Mouse (Mus musculus) kidney, adult 9 months (tissue): Measurements from ENCODE around the gene Tango6.
A peak's percentile ranks its signal among the peaks of the same experiment; 100 is the strongest.

Experiments used
- DNase-seq: peaks from one replicate; pipeline ENCODE4 v3.0.0; 2022

The Tango6 gene

DNA sequence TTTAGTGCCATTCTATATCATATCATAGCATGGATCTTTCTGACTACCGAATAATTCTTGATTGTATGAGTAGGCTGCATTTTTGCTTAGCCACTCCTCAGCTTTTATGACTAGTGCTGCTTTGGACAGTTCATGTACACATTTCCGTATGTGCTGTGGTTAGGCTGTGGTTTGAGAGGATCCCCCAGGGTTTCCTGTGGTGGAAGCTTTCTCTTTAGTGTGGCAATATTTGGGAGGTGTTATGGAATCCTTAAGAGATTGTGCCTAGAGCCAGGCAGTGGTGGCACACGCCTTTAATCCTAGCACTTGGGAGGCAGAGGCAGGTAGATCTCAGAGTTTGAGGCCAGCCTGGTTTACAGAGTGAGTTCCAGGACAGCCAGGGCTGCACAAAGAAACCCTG lies 18.5 kb downstream of the Tango6 start:
- DNase-seq: no peak

GRCm38 (mm10) chr8:106704199-106704900 lies 21.5 kb downstream of the Tango6 start:
- DNase-seq: no peak

GRCm38 (mm10) chr8:106704901-106705321 lies 22.0 kb downstream of the Tango6 start:
- peak; percentile 67 for DNase-seq

DNA sequence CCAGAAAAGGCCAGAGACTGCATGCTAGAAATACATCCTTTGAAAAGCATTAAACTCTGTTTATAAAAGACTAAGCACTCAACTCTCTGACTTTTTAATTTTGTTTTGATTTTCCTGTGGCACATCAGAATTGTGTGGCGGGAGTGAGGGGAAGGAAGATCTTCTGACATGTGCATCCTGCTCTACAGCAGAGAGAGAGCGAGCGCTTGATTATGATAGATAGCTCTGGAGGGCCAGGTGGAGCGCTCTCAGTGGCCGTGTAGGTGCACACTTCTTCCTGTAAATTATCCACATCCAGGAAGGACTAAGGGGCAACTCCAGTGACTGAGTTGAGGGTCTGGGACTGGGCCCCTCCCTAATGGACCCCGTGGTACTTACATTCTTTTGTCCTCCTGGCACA lies 23.3 kb downstream of the Tango6 start:
- DNase-seq: peak; percentile 36

DNA sequence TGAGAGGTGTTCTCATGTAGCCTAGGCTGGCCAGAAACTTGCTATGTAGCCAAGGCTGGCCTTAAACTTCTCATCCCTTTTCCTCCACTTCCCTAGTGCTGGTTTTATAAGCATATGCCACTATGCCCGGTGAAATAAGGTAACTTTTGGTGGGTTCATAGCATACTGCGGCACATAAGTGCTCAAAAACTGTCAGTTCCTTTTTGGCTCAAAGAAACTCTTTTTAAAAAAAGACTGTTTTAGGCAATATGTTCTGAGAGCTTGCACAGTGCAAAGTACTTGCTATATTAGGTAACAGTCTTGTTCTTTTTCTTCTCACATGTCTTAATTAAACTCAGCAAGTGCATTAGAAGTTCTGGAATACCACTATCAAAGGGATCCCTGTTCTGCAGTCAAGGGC lies 27.1 kb downstream of the Tango6 start:
- no peak for DNase-seq

GRCm38 (mm10) chr8:106712487-106712886 lies 29.6 kb downstream of the Tango6 start:
- no peak for DNase-seq

- no peak for DNase-seq
Measured at GRCm38 (mm10) chr8:106714297-106714696, 31.4 kb downstream of the Tango6 start.

DNA sequence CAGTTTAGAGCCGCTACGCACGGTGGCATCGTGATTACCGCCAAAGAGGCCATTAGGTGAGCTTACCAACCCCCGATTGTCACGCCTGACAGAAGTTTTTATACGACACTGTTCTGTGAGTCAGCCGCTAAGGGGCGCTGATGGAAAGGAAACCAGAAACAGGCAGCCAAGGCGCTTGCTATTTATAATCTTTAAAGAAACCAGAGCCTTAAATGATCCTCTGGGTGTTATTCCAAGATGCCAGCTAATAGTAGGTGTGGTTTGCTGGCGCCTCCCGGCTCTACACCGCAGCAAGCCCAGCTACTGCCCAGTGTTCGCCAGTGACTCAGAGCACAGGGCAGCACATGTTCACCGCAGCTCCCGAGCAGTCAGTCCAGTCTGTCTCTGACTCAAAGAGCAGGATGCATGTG lies 35.2 kb downstream of the Tango6 start:
- DNase-seq: peak; percentile 83

- no peak for DNase-seq
Measured at GRCm38 (mm10) chr8:106720921-106721320, 38.1 kb downstream of the Tango6 start.

DNA sequence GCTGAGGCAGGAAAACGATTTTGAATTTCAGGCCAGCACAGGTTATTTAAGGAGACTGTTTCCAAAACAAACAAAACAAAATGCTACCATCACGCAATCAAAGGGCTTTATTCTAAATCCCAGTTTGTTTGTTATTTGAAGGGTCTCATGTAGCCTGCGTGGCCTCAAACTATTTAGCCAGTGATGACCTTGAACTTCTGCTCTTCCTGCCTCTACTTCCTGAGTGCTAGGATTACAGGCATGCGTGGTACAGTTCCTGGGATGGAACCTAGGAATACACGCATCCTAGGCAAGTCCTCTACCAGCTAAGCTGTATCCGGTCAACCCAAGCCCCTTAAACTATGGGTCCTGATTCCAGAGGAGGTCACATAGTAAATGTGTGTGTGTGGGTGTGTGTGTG lies 39.6 kb downstream of the Tango6 start:
- DNase-seq: no peak

- no peak for DNase-seq
Measured at GRCm38 (mm10) chr8:106723921-106724320, 41.1 kb downstream of the Tango6 start.

GRCm38 (mm10) chr8:106726551-106726950 lies 43.7 kb downstream of the Tango6 start:
- no peak for DNase-seq

DNA sequence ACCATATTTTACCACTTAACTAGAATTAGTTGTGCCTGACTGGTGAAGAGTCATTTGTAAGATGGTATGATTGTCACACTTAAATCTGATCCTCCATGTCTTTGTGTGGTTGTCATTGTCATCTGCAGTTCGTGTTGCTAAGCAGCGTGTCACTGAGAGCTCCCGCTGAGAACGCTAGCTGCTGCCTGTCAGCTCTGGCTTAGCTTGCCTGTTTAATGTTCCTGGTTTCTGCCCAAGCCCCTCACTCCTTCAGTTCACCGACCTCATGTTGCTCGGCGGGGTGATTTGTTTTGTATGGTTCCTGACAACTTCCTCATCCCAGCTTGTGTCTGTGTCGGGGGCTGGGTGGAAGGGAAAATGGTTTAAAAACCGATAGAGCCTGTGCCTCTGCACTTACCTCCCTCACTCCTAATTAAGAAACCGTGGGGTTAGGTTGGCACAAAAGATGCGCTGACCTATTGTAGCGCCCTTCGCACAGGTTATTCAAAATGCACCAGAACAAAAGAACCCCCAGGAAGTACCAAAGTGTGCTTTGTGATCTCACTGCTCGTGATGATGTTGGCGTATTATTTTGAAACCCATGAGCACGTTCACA lies 44.5 kb downstream of the Tango6 start:
- DNase-seq: no peak

- no peak for DNase-seq
Measured at GRCm38 (mm10) chr8:106727889-106728288, 45.0 kb downstream of the Tango6 start.

GRCm38 (mm10) chr8:106732921-106733320 lies 50.1 kb downstream of the Tango6 start:
- no peak for DNase-seq

DNA sequence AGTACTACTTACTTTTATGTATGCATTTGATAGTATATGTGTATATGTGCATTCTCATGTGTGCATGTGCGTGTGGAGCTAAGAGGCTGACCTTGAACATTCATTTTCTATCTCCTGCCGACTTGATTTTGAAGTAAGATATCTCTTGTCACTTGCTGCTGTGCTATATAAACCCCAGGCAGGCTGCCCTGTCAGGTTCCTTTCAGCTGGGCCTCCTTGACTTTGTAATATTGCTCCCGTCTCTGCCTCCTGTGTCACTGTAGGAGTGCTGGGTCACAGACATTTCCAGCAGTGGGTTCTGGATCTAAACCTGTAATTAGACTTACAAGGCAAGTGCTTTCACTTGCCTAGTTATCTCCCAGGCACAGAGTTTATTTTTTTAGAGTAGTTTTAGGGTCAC lies 50.8 kb downstream of the Tango6 start:
- DNase-seq: no peak

GRCm38 (mm10) chr8:106734222-106734621 lies 51.4 kb downstream of the Tango6 start:
- no peak for DNase-seq

- no peak for DNase-seq
Measured at GRCm38 (mm10) chr8:106736861-106737662, 54.2 kb downstream of the Tango6 start.

DNA sequence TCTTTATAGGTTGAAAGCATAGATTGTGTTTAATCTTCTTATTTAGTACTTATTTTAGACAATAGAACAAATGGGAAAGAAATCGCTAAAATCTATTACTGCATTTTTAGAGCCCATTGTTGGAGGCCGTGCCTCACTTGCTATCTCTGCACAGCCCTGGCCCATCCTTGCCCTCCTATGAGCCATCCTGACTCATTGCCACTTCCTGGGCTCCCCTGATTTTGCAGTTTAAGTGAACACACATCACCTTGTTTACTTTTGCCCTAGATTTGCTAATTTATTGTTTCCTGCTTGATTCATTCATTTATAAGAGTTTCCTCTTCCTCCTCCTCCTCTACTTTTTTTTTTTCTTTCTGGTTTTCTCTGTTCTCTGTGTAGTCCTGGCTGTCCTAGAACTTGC lies 55.0 kb downstream of the Tango6 start:
- DNase-seq: no peak

DNA sequence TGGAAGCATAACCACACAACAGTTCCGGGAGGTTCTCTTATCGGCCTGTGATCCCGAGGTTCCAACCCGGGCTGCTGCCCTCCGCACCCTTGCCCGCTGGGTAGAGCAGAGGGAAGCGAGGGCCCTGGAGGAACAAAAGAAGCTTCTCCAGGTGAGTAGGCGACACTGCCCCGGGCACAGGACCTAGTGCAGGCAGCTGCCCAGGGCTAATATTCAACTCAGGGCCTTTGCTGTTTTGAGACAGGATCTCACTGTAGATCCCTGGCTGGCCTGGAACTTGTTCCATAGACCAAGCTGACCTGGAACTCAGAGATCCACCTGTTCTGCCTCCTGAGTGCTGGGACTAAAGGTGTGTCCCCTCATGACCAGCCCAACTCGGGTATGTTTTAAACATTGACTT lies 59.5 kb downstream of the Tango6 start:
- DNase-seq: peak; percentile 44

DNA sequence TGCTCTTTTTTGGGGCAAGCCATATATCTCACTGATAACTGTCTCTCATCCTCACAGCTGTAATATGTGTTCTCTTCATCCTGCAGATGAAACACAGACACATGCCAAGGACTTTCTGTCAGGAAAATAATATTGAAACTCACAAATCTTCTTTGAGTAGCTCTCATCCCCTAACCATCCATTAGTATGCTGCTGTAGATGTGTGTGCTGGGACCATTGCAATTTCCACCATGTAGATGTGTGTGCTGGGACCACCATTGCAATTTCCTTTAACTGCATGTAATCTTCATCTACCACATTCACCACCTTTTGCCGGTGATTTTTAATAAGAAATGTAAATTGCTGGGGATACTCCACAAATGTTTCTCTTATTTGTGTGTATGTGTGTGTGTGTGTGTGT lies 60.5 kb downstream of the Tango6 start:
- DNase-seq: no peak

GRCm38 (mm10) chr8:106753436-106753835 lies 70.6 kb downstream of the Tango6 start:
- DNase-seq: peak; percentile 29

GRCm38 (mm10) chr8:106761317-106761716 lies 78.4 kb downstream of the Tango6 start:
- DNase-seq: no peak
